Mouse (Mus musculus): Measurements from ENCODE around the gene Melk. TPM values are rescaled to one million over a fixed set of nuclear protein-coding genes. Genes with fewer than 3 reads are reported as not detected.

The Melk gene
- polyA plus RNA-seq, 1 experiment from 2014 or later: 4.0 TPM

GRCm38 (mm10) chr4:44316270-44316809 is 15.7 kb downstream of the Melk start:
- Histone ChIP-seq H3K36me3 (ENCODE audit: control insufficient read depth, insufficient read depth, low read length) (no peaks in the 10 kb centered on the region), H3K9ac (ENCODE audit: low read depth, low read length) (no peak overlapping the region), H3K9me3 (replicated peaks; ENCODE audit: control insufficient read depth, low read length, poor library complexity, severe bottlenecking) (no peaks in the 10 kb centered on the region), H3K4me2 (ENCODE audit: low read length) (no peak overlapping the region), H3K4me1 (ENCODE audit: control insufficient read depth, insufficient read depth, low read length) (no peaks in the 10 kb centered on the region), H3K27ac (ENCODE audit: low read length) (no peak overlapping the region), H3K27me3 (ENCODE audit: control insufficient read depth, insufficient read depth, low read depth, low read length) (no peaks in the 10 kb centered on the region), H3K4me3 (ENCODE audit: low read depth, low read length) (no peak overlapping the region)
- ATAC-seq: no peak
- WGBS: 86% methylated on average over 12 of the region's 12 CpGs

- WGBS: 90% methylated on average over 6 of the region's 6 CpGs
- no peak overlapping the region for H3K27ac ChIP-seq (ENCODE audit: low read length)
- H3K9me3 ChIP-seq (replicated peaks; ENCODE audit: control insufficient read depth, low read length, poor library complexity, severe bottlenecking): no peaks in the 10 kb centered on the region
- H3K27me3 ChIP-seq (ENCODE audit: control insufficient read depth, insufficient read depth, low read depth, low read length): no peaks in the 10 kb centered on the region
- ATAC-seq: no peak
- no peak overlapping the region for H3K4me3 ChIP-seq (ENCODE audit: low read depth, low read length)
- no peak overlapping the region for H3K4me2 ChIP-seq (ENCODE audit: low read length)
- H3K4me1 ChIP-seq (ENCODE audit: control insufficient read depth, insufficient read depth, low read length): no peaks in the 10 kb centered on the region
- H3K36me3 ChIP-seq (ENCODE audit: control insufficient read depth, insufficient read depth, low read length): no peaks in the 10 kb centered on the region
- no peak overlapping the region for H3K9ac ChIP-seq (ENCODE audit: low read depth, low read length)
Measured at GRCm38 (mm10) chr4:44320448-44320847, 19.8 kb downstream of the Melk start.

- no peak overlapping the region for H3K9ac ChIP-seq (ENCODE audit: low read depth, low read length)
- no peak overlapping the region for H3K4me3 ChIP-seq (ENCODE audit: low read depth, low read length)
- H3K36me3 ChIP-seq (ENCODE audit: control insufficient read depth, insufficient read depth, low read length): no peaks in the 10 kb centered on the region
- H3K27ac ChIP-seq (ENCODE audit: low read length): no peak overlapping the region
- no peaks in the 10 kb centered on the region for H3K9me3 ChIP-seq (replicated peaks; ENCODE audit: control insufficient read depth, low read length, poor library complexity, severe bottlenecking)
- no peak for ATAC-seq
- H3K4me2 ChIP-seq (ENCODE audit: low read length): no peak overlapping the region
- no peaks in the 10 kb centered on the region for H3K27me3 ChIP-seq (ENCODE audit: control insufficient read depth, insufficient read depth, low read depth, low read length)
- H3K4me1 ChIP-seq (ENCODE audit: control insufficient read depth, insufficient read depth, low read length): no peaks in the 10 kb centered on the region
- WGBS: 97% methylated on average over 7 of the region's 7 CpGs
Measured at GRCm38 (mm10) chr4:44322124-44322523, 21.4 kb downstream of the Melk start.

- no peak for ATAC-seq
- Histone ChIP-seq H3K27me3 (ENCODE audit: control insufficient read depth, insufficient read depth, low read depth, low read length) (no peaks in the 10 kb centered on the region), H3K9ac (ENCODE audit: low read depth, low read length) (no peak overlapping the region), H3K36me3 (ENCODE audit: control insufficient read depth, insufficient read depth, low read length) (no peaks in the 10 kb centered on the region), H3K4me3 (ENCODE audit: low read depth, low read length) (no peak overlapping the region), H3K27ac (ENCODE audit: low read length) (no peak overlapping the region), H3K9me3 (replicated peaks; ENCODE audit: control insufficient read depth, low read length, poor library complexity, severe bottlenecking) (no peaks in the 10 kb centered on the region), H3K4me1 (ENCODE audit: control insufficient read depth, insufficient read depth, low read length) (no peaks in the 10 kb centered on the region), H3K4me2 (ENCODE audit: low read length) (no peak overlapping the region)
- 38% methylated on average over 4 of the region's 4 CpGs for WGBS
Measured at GRCm38 (mm10) chr4:44325453-44325852, 24.8 kb downstream of the Melk start.

GRCm38 (mm10) chr4:44326721-44327120 is 26.0 kb downstream of the Melk start:
- H3K9me3 ChIP-seq (replicated peaks; ENCODE audit: control insufficient read depth, low read length, poor library complexity, severe bottlenecking): no peaks in the 10 kb centered on the region
- no peak for ATAC-seq
- H3K27me3 ChIP-seq (ENCODE audit: control insufficient read depth, insufficient read depth, low read depth, low read length): no peaks in the 10 kb centered on the region
- no peaks in the 10 kb centered on the region for H3K4me1 ChIP-seq (ENCODE audit: control insufficient read depth, insufficient read depth, low read length)
- no peaks in the 10 kb centered on the region for H3K36me3 ChIP-seq (ENCODE audit: control insufficient read depth, insufficient read depth, low read length)
- 97% methylated on average over 3 of the region's 3 CpGs for WGBS
- no peak overlapping the region for H3K4me2 ChIP-seq (ENCODE audit: low read length)
- no peak overlapping the region for H3K27ac ChIP-seq (ENCODE audit: low read length)
- H3K4me3 ChIP-seq (ENCODE audit: low read depth, low read length): no peak overlapping the region
- H3K9ac ChIP-seq (ENCODE audit: low read depth, low read length): no peak overlapping the region

- no peak for ATAC-seq
- no peak overlapping the region for H3K9ac ChIP-seq (ENCODE audit: low read depth, low read length)
Measured at GRCm38 (mm10) chr4:44327976-44328375, 27.3 kb downstream of the Melk start.

GRCm38 (mm10) chr4:44335006-44335405 is 34.3 kb downstream of the Melk start:
- no peak overlapping the region for H3K9ac ChIP-seq (ENCODE audit: low read depth, low read length)
- no peaks in the 10 kb centered on the region for H3K9me3 ChIP-seq (replicated peaks; ENCODE audit: control insufficient read depth, low read length, poor library complexity, severe bottlenecking)
- H3K27ac ChIP-seq (ENCODE audit: low read length): no peak overlapping the region
- no peaks in the 10 kb centered on the region for H3K27me3 ChIP-seq (ENCODE audit: control insufficient read depth, insufficient read depth, low read depth, low read length)
- WGBS: 95% methylated on average over 8 of the region's 8 CpGs
- no peaks in the 10 kb centered on the region for H3K4me1 ChIP-seq (ENCODE audit: control insufficient read depth, insufficient read depth, low read length)
- ATAC-seq: no peak
- no peak overlapping the region for H3K4me2 ChIP-seq (ENCODE audit: low read length)
- H3K36me3 ChIP-seq (ENCODE audit: control insufficient read depth, insufficient read depth, low read length): no peaks in the 10 kb centered on the region
- H3K4me3 ChIP-seq (ENCODE audit: low read depth, low read length): no peak overlapping the region

More at GRCm38 (mm10) chr4:44327976-44328375, 27.3 kb downstream of the Melk start:
- Histone ChIP-seq H3K36me3 (ENCODE audit: control insufficient read depth, insufficient read depth, low read length) (no peaks in the 10 kb centered on the region), H3K27ac (ENCODE audit: low read length) (no peak overlapping the region), H3K27me3 (ENCODE audit: control insufficient read depth, insufficient read depth, low read depth, low read length) (no peaks in the 10 kb centered on the region), H3K4me3 (ENCODE audit: low read depth, low read length) (no peak overlapping the region), H3K9me3 (replicated peaks; ENCODE audit: control insufficient read depth, low read length, poor library complexity, severe bottlenecking) (no peaks in the 10 kb centered on the region), H3K4me1 (ENCODE audit: control insufficient read depth, insufficient read depth, low read length) (no peaks in the 10 kb centered on the region), H3K4me2 (ENCODE audit: low read length) (no peak overlapping the region)
- 85% methylated on average over 1 of the region's 1 CpGs for WGBS

GRCm38 (mm10) chr4:44361670-44362069 is 61.0 kb downstream of the Melk start:
- H3K27ac ChIP-seq (ENCODE audit: low read length): no peak overlapping the region
- H3K36me3 ChIP-seq (ENCODE audit: control insufficient read depth, insufficient read depth, low read length): no peaks in the 10 kb centered on the region
- WGBS: 94% methylated on average over 7 of the region's 7 CpGs
- H3K9ac ChIP-seq (ENCODE audit: low read depth, low read length): no peak overlapping the region
- no peaks in the 10 kb centered on the region for H3K27me3 ChIP-seq (ENCODE audit: control insufficient read depth, insufficient read depth, low read depth, low read length)
- H3K9me3 ChIP-seq (replicated peaks; ENCODE audit: control insufficient read depth, low read length, poor library complexity, severe bottlenecking): no peaks in the 10 kb centered on the region
- H3K4me3 ChIP-seq (ENCODE audit: low read depth, low read length): no peak overlapping the region
- H3K4me2 ChIP-seq (ENCODE audit: low read length): no peak overlapping the region
- no peak for ATAC-seq
- no peaks in the 10 kb centered on the region for H3K4me1 ChIP-seq (ENCODE audit: control insufficient read depth, insufficient read depth, low read length)

- no peak for ATAC-seq
- no peaks in the 10 kb centered on the region for H3K4me1 ChIP-seq (ENCODE audit: control insufficient read depth, insufficient read depth, low read length)
- H3K9ac ChIP-seq (ENCODE audit: low read depth, low read length): no peak overlapping the region
- H3K9me3 ChIP-seq (replicated peaks; ENCODE audit: control insufficient read depth, low read length, poor library complexity, severe bottlenecking): no peaks in the 10 kb centered on the region
- 70% methylated on average over 12 of the region's 12 CpGs for WGBS
- H3K4me3 ChIP-seq (ENCODE audit: low read depth, low read length): no peak overlapping the region
- no peaks in the 10 kb centered on the region for H3K27me3 ChIP-seq (ENCODE audit: control insufficient read depth, insufficient read depth, low read depth, low read length)
- H3K36me3 ChIP-seq (ENCODE audit: control insufficient read depth, insufficient read depth, low read length): no peaks in the 10 kb centered on the region
- H3K4me2 ChIP-seq (ENCODE audit: low read length): no peak overlapping the region
- H3K27ac ChIP-seq (ENCODE audit: low read length): no peak overlapping the region
Measured at GRCm38 (mm10) chr4:44363434-44364013, 62.8 kb downstream of the Melk start.
